In genomic region chr1:119504260-119505062, GRCm38 (mm10) we compare ENCODE assay signal across 8 mouse cellular contexts. TPM values are rescaled to one million over a fixed set of nuclear protein-coding genes. Genes with fewer than 3 reads are reported as not detected.
DNase-seq lines count a peak whose midpoint lies in the region; ATAC-seq and TF ChIP-seq lines count a peak whose summit lies in the region.

Ralb (minus strand) TSS chr1:119504794.

- H3K4me2 ChIP-seq in hindbrain, postnatal 0 days (ENCODE audit: low read depth, low read length), result peak within 1 kb of the TSS; percentile 83

- peaks cover 7% of the 10 kb centered on the region for H3K4me1 ChIP-seq in hindbrain, postnatal 0 days (ENCODE audit: insufficient read depth, low read length)

- intact Hi-C loops in gastrocnemius, adult 2 months (cut with DNase I), result no loop called here
- intact Hi-C loops in left cerebral cortex, adult 2 months (cut with DNase I), result loop anchor here (2.0 kb wide), 1 partner anchor 22 kb away; the partner anchor contains the start of gene Tmem185b

- peak within 1 kb of the TSS; percentile 98 for H3K4me3 ChIP-seq in gastrocnemius, adult 2 months
- H3K4me3 ChIP-seq in hindbrain, postnatal 0 days (ENCODE audit: low read length), result peak within 1 kb of the TSS; percentile 72
- H3K4me3 ChIP-seq in left cerebral cortex, adult 2 months, result peak within 1 kb of the TSS; percentile 93

- peak within 1 kb of the TSS; percentile 91 for H3K27ac ChIP-seq in gastrocnemius, adult 2 months
- H3K27ac ChIP-seq in hindbrain, postnatal 0 days, result peak within 1 kb of the TSS; percentile 71
- H3K27ac ChIP-seq in left cerebral cortex, adult 2 months, result peak within 1 kb of the TSS; percentile 92

- no peaks in the 10 kb centered on the region for H3K27me3 ChIP-seq in hindbrain, postnatal 0 days (ENCODE audit: insufficient read depth, low read length)

- no peaks in the 10 kb centered on the region for H3K9me3 ChIP-seq in hindbrain, postnatal 0 days (ENCODE audit: low read length)

- peak; percentile 94 for ATAC-seq in common myeloid progenitor, adult 5-6 weeks (replicated peaks; ENCODE audit: low read depth, poor library complexity, severe bottlenecking)
- peak; percentile 99 for ATAC-seq in hindbrain, postnatal 0 days
- peak; percentile 85 for ATAC-seq in megakaryocyte, adult 5-6 weeks (ENCODE audit: poor library complexity, severe bottlenecking)

- TF ChIP-seq CTCF in gastrocnemius, adult 2 months (IDR thresholded peaks at IDR 0.05), result no peak
- TF ChIP-seq CTCF in hindbrain, postnatal 0 days (IDR thresholded peaks at IDR 0.05; ENCODE audit: low read depth), result no peak
- TF ChIP-seq CTCF in left cerebral cortex, adult 2 months (IDR thresholded peaks at IDR 0.05), result no peak

- peak; percentile 99 for DNase-seq in ZHBTc4 (ENCODE audit: low read depth, low spot score)
- DNase-seq in gastrocnemius, adult 2 months, result peak; percentile 98
- peak; percentile 96 for DNase-seq in hindbrain, postnatal 0 days (ENCODE audit: low spot score)
- DNase-seq in left cerebral cortex, adult 2 months (ENCODE audit: extremely low spot score in 1 of 2, low spot score in 2 of 2), result peak; percentile 90 to 95
- DNase-seq in right cerebral cortex, adult 2 months (ENCODE audit: low spot score in 2 of 2), result peak; percentile 95 to 96
- peak; percentile 98 for DNase-seq in urinary bladder, postnatal 14 days (ENCODE audit: low spot score)

- H3K9ac ChIP-seq in hindbrain, postnatal 0 days (replicated peaks; ENCODE audit: low read length), result peak within 1 kb of the TSS; percentile 70

- H3K36me3 ChIP-seq in hindbrain, postnatal 0 days (ENCODE audit: insufficient read depth, low read length), result no peaks in the 10 kb centered on the region

- WGBS in hindbrain, postnatal 0 days, result under 1% methylated on average over 51 of the region's 57 CpGs

RNA-seq across cellular contexts. Expression of gene Ralb, which starts in this region (rescaled TPM):
- 8.1 and 8.8 TPM in 2 replicates for total RNA-seq in common myeloid progenitor, adult 5-6 weeks (2017)
- 1 to 10 TPM; 6.7 to 7.8 TPM for total RNA-seq in gastrocnemius, adult 2 months (2021)
- total RNA-seq in hindbrain, postnatal 0 days (2014; rRNA removed), result 42.9 and 43.5 TPM in 2 replicates
- polyA plus RNA-seq in hindbrain, postnatal 0 days (2015; fragmentation: Nextera tagmentation; extraction: Ambion mirVana), result 61.0 and 62.1 TPM in 2 replicates
- total RNA-seq in left cerebral cortex, adult 2 months (2021), result 10 to 100 TPM; 21.1 to 25.9 TPM
- 33.8 and 33.9 TPM in 2 replicates for total RNA-seq in megakaryocyte, adult 5-6 weeks (2015)
- 67.8 and 72.4 TPM in 2 replicates for total RNA-seq in megakaryocyte, adult 5-6 weeks (2017)

Comparison
In these comparisons a context has a peak if more than half of its experiments do, and no peak if none do; other contexts are left out.
1. Peak in every context shown above with its lines: DNase-seq, ATAC-seq, H3K4me3 ChIP-seq and H3K27ac ChIP-seq.